Mouse (Mus musculus) ovary, postnatal 10 days (tissue): ENCODE measurements at regions not wholly inside any gene's neighbourhood (a gene's known extent, or its start where the extent isn't known, plus 50 kb on each side); places are given as distances from the start of the nearest gene placed in this dataset.

Source experiments
- DNase-seq: peaks from one replicate; pipeline ENCODE4 v3.0.0; 2022; ENCODE audit warnings: low spot score

GRCm38 (mm10) chr8:36363291-36363690 is 597.7 kb downstream of the Gm19410 start:
- DNase-seq = no peak

- DNase-seq = no peak
Observed at GRCm38 (mm10) chr8:36364567-36365231, 599.1 kb downstream of the Gm19410 start.

- no peak for DNase-seq
Observed at GRCm38 (mm10) chr8:36365945-36366344, 600.4 kb downstream of the Gm19410 start.

- DNase-seq = no peak
Observed at GRCm38 (mm10) chr8:36376579-36377350, 611.2 kb downstream of the Gm19410 start.

- no peak for DNase-seq
Observed at GRCm38 (mm10) chr8:36394487-36394886, 598.9 kb upstream of the AI429214 start.

- no peak for DNase-seq
Observed at GRCm38 (mm10) chr8:36396493-36396892, 596.9 kb upstream of the AI429214 start.

DNA sequence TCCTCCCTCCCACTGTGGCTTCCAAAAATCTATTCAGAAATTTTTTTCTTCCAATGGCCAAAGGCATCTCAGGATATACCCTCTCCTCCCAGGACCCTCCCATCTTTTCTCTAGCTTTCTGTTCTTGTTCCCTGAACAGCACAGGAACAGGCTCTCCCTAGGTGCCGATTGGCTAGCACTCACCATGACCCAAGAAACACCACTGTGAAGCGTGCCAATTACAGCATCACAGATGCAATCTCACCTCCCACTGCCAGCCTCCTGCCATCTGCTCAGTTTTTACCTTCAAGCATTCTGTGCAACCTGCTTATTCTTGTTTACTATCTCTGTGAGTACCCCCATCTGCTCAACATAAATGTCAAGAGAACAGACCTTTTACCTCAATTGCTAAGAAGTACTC is 586.7 kb upstream of the AI429214 start:
- no peak for DNase-seq
